Comparison of ENCODE assay signal across 16 mouse cellular contexts in the genomic region with DNA sequence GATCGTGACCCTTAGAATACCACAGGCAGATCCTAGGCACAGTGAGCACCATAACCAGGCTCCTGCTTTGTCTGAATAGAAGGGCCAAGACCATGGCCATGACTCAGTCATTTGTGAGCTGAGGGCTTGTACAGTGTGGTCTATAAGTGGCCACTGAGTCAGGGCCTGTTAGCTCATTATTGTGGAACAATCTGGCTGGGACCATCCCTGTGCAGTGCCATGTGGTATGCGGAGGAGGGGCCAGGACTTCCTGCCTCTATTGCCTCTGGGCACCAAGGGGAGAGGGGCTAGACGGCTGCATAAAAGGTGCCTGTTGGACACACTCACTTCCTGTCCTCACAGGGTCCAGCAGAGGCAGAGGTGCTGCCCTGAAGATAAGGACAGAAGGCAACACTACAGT. TPM values are rescaled to one million over a fixed set of nuclear protein-coding genes. Genes with fewer than 3 reads are reported as not detected.
DNase-seq lines count a peak whose midpoint lies in the region; ATAC-seq and TF ChIP-seq lines count a peak whose summit lies in the region.
"Had no signal": no experiment of that assay in that cellular context is flagged by ENCODE, and none has a peak within 500 bp of the region (broad histone marks: within the 10 kb centered on the region; RNA-seq: fewer than 3 reads in every experiment).

No protein-coding gene starts in this region.

- peaks cover 98% of the 10 kb centered on the region for H3K36me3 ChIP-seq in heart, embryonic 12.5 days
- peaks cover 100% of the 10 kb centered on the region for H3K36me3 ChIP-seq in midbrain, embryonic 13.5 days
- H3K36me3 ChIP-seq in midbrain, embryonic 14.5 days (ENCODE audit: control insufficient read depth, insufficient read depth, low read length), result peaks cover 100% of the 10 kb centered on the region
- peaks cover 100% of the 10 kb centered on the region for H3K36me3 ChIP-seq in embryonic facial prominence, embryonic 12.5 days
- H3K36me3 ChIP-seq in myocyte (ENCODE audit: control insufficient read depth, insufficient read depth), result peaks cover 66% of the 10 kb centered on the region
- peaks cover 100% of the 10 kb centered on the region for H3K36me3 ChIP-seq in hindbrain, embryonic 13.5 days

- ATAC-seq in heart, embryonic 12.5 days (ENCODE audit: insufficient number of reproducible peaks, low FRiP score), result 0 out of 2 replicates have a peak, but pooled peaks have one; percentile 38
- peak; percentile 44; the same call in 1 of the 2 replicates for ATAC-seq in midbrain, embryonic 13.5 days
- ATAC-seq in midbrain, embryonic 14.5 days (ENCODE audit: low FRiP score, low TSS enrichment), result no peak; the same call in 1 of the 2 replicates
- ATAC-seq in embryonic facial prominence, embryonic 12.5 days (ENCODE audit: insufficient number of reproducible peaks, insufficient read depth, low FRiP score, low TSS enrichment), result 0 out of 2 replicates have a peak, but pooled peaks have one; percentile 11
- ATAC-seq in hindbrain, embryonic 13.5 days (ENCODE audit: low FRiP score), result no peak
- ATAC-seq: CD4-positive, CD25-positive, alpha-beta regulatory T cell, adult 4 months had no signal

- intact Hi-C loops in heart, postnatal 14 days (cut with DNase I), result no loop called here

- DNase-seq in heart, postnatal 14 days, result no peak
- no peak for DNase-seq in midbrain, embryonic 14.5 days
- DNase-seq in spleen, adult 18-20 months, result no peak
- DNase-seq: cerebellum, adult 8-10 months; heart, adult 11 months; kidney, postnatal 10 days; lung, postnatal 36 days; retina, postnatal 1 day; thymus, adult 18-20 months had no signal

- H3K4me3 ChIP-seq in heart, embryonic 12.5 days, result no peak overlapping the region
- no peak overlapping the region for H3K4me3 ChIP-seq in midbrain, embryonic 13.5 days (replicated peaks)
- no peak overlapping the region for H3K4me3 ChIP-seq in midbrain, embryonic 14.5 days (replicated peaks; ENCODE audit: low read depth, low read length)
- H3K4me3 ChIP-seq in embryonic facial prominence, embryonic 12.5 days, result no peak overlapping the region
- H3K4me3 ChIP-seq in myocyte, result no peak overlapping the region
- H3K4me3 ChIP-seq in hindbrain, embryonic 13.5 days, result no peak overlapping the region

- WGBS in heart, embryonic 12.5 days, result 62% methylated on average over 3 of the region's 3 CpGs
- 78% methylated on average over 3 of the region's 3 CpGs for WGBS in midbrain, embryonic 13.5 days
- 75% methylated on average over 3 of the region's 3 CpGs for WGBS in midbrain, embryonic 14.5 days
- WGBS in embryonic facial prominence, embryonic 12.5 days, result 38% methylated on average over 3 of the region's 3 CpGs
- WGBS in hindbrain, embryonic 13.5 days, result 71% methylated on average over 3 of the region's 3 CpGs

- H3K27me3 ChIP-seq in heart, embryonic 12.5 days (replicated peaks), result no peaks in the 10 kb centered on the region
- H3K27me3 ChIP-seq in midbrain, embryonic 13.5 days, result no peaks in the 10 kb centered on the region
- no peaks in the 10 kb centered on the region for H3K27me3 ChIP-seq in midbrain, embryonic 14.5 days (ENCODE audit: control insufficient read depth, insufficient read depth, low read length)
- H3K27me3 ChIP-seq in embryonic facial prominence, embryonic 12.5 days, result no peaks in the 10 kb centered on the region
- H3K27me3 ChIP-seq in myocyte (ENCODE audit: control insufficient read depth, insufficient read depth, insufficient read length), result no peaks in the 10 kb centered on the region
- H3K27me3 ChIP-seq in hindbrain, embryonic 13.5 days, result no peaks in the 10 kb centered on the region

- H3ac ChIP-seq in myocyte (ENCODE audit: control insufficient read depth, insufficient read length), result no peak overlapping the region

- H3K79me2 ChIP-seq in myocyte (ENCODE audit: control insufficient read depth, insufficient read depth), result peaks cover 25% of the 10 kb centered on the region

- H3K4me2 ChIP-seq in heart, embryonic 12.5 days, result no peak overlapping the region
- H3K4me2 ChIP-seq in midbrain, embryonic 13.5 days (replicated peaks), result no peak overlapping the region
- no peak overlapping the region for H3K4me2 ChIP-seq in midbrain, embryonic 14.5 days (ENCODE audit: low read length)
- H3K4me2 ChIP-seq in embryonic facial prominence, embryonic 12.5 days (replicated peaks), result no peak overlapping the region
- no peak overlapping the region for H3K4me2 ChIP-seq in myocyte (ENCODE audit: low read depth)
- no peak overlapping the region for H3K4me2 ChIP-seq in hindbrain, embryonic 13.5 days
- H3K4me2 ChIP-seq: hindbrain, embryonic 14.5 days had no signal

- H3K27ac ChIP-seq in heart, embryonic 12.5 days (ENCODE audit: poor library complexity, severe bottlenecking), result no peak overlapping the region
- H3K27ac ChIP-seq in midbrain, embryonic 13.5 days, result no peak overlapping the region
- H3K27ac ChIP-seq in midbrain, embryonic 14.5 days (replicated peaks; ENCODE audit: low read depth, low read length), result no peak overlapping the region
- H3K27ac ChIP-seq in embryonic facial prominence, embryonic 12.5 days, result no peak overlapping the region
- no peak overlapping the region for H3K27ac ChIP-seq in hindbrain, embryonic 13.5 days
- H3K27ac ChIP-seq: hindbrain, embryonic 14.5 days had no signal

- no peak overlapping the region for H3K9ac ChIP-seq in heart, embryonic 12.5 days
- H3K9ac ChIP-seq in midbrain, embryonic 13.5 days (replicated peaks), result no peak overlapping the region
- H3K9ac ChIP-seq in midbrain, embryonic 14.5 days (replicated peaks; ENCODE audit: low read length), result no peak overlapping the region
- H3K9ac ChIP-seq in embryonic facial prominence, embryonic 12.5 days, result no peak overlapping the region
- no peak overlapping the region for H3K9ac ChIP-seq in hindbrain, embryonic 13.5 days
- H3K9ac ChIP-seq: hindbrain, embryonic 14.5 days had no signal

- TF ChIP-seq POLR2A in myocyte (IDR thresholded peaks at IDR 0.05; ENCODE audit: insufficient read length, low read depth), result no peak

- H3K4me1 ChIP-seq in heart, embryonic 12.5 days (replicated peaks), result peaks cover 17% of the 10 kb centered on the region
- H3K4me1 ChIP-seq in midbrain, embryonic 13.5 days (replicated peaks), result peaks cover 6% of the 10 kb centered on the region
- H3K4me1 ChIP-seq in midbrain, embryonic 14.5 days (ENCODE audit: control insufficient read depth, insufficient read depth, low read length), result no peaks in the 10 kb centered on the region
- no peaks in the 10 kb centered on the region for H3K4me1 ChIP-seq in embryonic facial prominence, embryonic 12.5 days
- peaks cover 11% of the 10 kb centered on the region for H3K4me1 ChIP-seq in hindbrain, embryonic 13.5 days (replicated peaks)

- no peaks in the 10 kb centered on the region for H3K9me3 ChIP-seq in heart, embryonic 12.5 days (replicated peaks)
- no peaks in the 10 kb centered on the region for H3K9me3 ChIP-seq in midbrain, embryonic 13.5 days
- H3K9me3 ChIP-seq in midbrain, embryonic 14.5 days (ENCODE audit: control insufficient read depth, low read length), result no peaks in the 10 kb centered on the region
- no peaks in the 10 kb centered on the region for H3K9me3 ChIP-seq in embryonic facial prominence, embryonic 12.5 days
- H3K9me3 ChIP-seq in hindbrain, embryonic 13.5 days, result no peaks in the 10 kb centered on the region

RNA-seq across cellular contexts. Expression of a gene that starts 8.3 kb away (rescaled TPM):
- 444 and 452 TPM in 2 replicates for polyA plus RNA-seq in heart, embryonic 12.5 days (2016; fragmentation: Nextera tagmentation; extraction: Ambion mirVana)
- total RNA-seq in heart, postnatal 14 days (2021), result 100 to 1,000 TPM; 167 to 177 TPM
- 676 and 705 TPM in 2 replicates for polyA plus RNA-seq in midbrain, embryonic 13.5 days (2015; fragmentation: Nextera tagmentation; extraction: Ambion mirVana)
- polyA plus RNA-seq in midbrain, embryonic 14.5 days (2014; fragmentation: Nextera tagmentation; extraction: Ambion mirVana), result 579 and 610 TPM in 2 replicates
- polyA plus RNA-seq in embryonic facial prominence, embryonic 12.5 days (2016; fragmentation: Nextera tagmentation; extraction: Ambion mirVana), result 618 and 631 TPM in 2 replicates
- polyA plus RNA-seq in myocyte (2012; fragmentation: generic; extraction: Trizol), result 395 TPM
- polyA plus RNA-seq in hindbrain, embryonic 13.5 days (2015; fragmentation: Nextera tagmentation; extraction: Ambion mirVana), result 665 and 670 TPM in 2 replicates

RNA-seq across cellular contexts. Expression of a gene that starts 8.4 kb away (rescaled TPM):
- polyA plus RNA-seq in heart, embryonic 12.5 days (2016; fragmentation: Nextera tagmentation; extraction: Ambion mirVana), result 4.2 and 4.3 TPM in 2 replicates
- 1 to 10 TPM; 2.9 to 3.3 TPM for total RNA-seq in heart, postnatal 14 days (2021)
- 51.2 and 54.8 TPM in 2 replicates for polyA plus RNA-seq in midbrain, embryonic 13.5 days (2015; fragmentation: Nextera tagmentation; extraction: Ambion mirVana)
- polyA plus RNA-seq in midbrain, embryonic 14.5 days (2014; fragmentation: Nextera tagmentation; extraction: Ambion mirVana), result 61.4 and 62.7 TPM in 2 replicates
- polyA plus RNA-seq in embryonic facial prominence, embryonic 12.5 days (2016; fragmentation: Nextera tagmentation; extraction: Ambion mirVana), result 10.0 and 10.8 TPM in 2 replicates
- polyA plus RNA-seq in myocyte (2012; fragmentation: generic; extraction: Trizol), result 1.6 TPM
- 52.7 TPM in 2 replicates for polyA plus RNA-seq in hindbrain, embryonic 13.5 days (2015; fragmentation: Nextera tagmentation; extraction: Ambion mirVana)

RNA-seq across cellular contexts. Expression of a gene that starts 9.2 kb away (rescaled TPM):
- 4.8 and 6.9 TPM in 2 replicates for polyA plus RNA-seq in heart, embryonic 12.5 days (2016; fragmentation: Nextera tagmentation; extraction: Ambion mirVana)
- 10 to 100 TPM; 57.3 to 61.8 TPM for total RNA-seq in heart, postnatal 14 days (2021)
- polyA plus RNA-seq in midbrain, embryonic 13.5 days (2015; fragmentation: Nextera tagmentation; extraction: Ambion mirVana), result 20.9 and 24.8 TPM in 2 replicates
- 21.2 and 35.9 TPM in 2 replicates for polyA plus RNA-seq in midbrain, embryonic 14.5 days (2014; fragmentation: Nextera tagmentation; extraction: Ambion mirVana)
- polyA plus RNA-seq in embryonic facial prominence, embryonic 12.5 days (2016; fragmentation: Nextera tagmentation; extraction: Ambion mirVana), result 13.1 and 14.9 TPM in 2 replicates
- polyA plus RNA-seq in myocyte (2012; fragmentation: generic; extraction: Trizol), result 48.8 TPM
- 22.5 and 23.4 TPM in 2 replicates for polyA plus RNA-seq in hindbrain, embryonic 13.5 days (2015; fragmentation: Nextera tagmentation; extraction: Ambion mirVana)

RNA-seq across cellular contexts. Expression of a gene that starts 36.4 kb away (rescaled TPM):
- 23.7 and 24.4 TPM in 2 replicates for polyA plus RNA-seq in heart, embryonic 12.5 days (2016; fragmentation: Nextera tagmentation; extraction: Ambion mirVana)
- 10 to 100 TPM; 18.7 to 19.7 TPM for total RNA-seq in heart, postnatal 14 days (2021)
- polyA plus RNA-seq in midbrain, embryonic 13.5 days (2015; fragmentation: Nextera tagmentation; extraction: Ambion mirVana), result 37.1 and 37.3 TPM in 2 replicates
- 32.2 and 35.4 TPM in 2 replicates for polyA plus RNA-seq in midbrain, embryonic 14.5 days (2014; fragmentation: Nextera tagmentation; extraction: Ambion mirVana)
- polyA plus RNA-seq in embryonic facial prominence, embryonic 12.5 days (2016; fragmentation: Nextera tagmentation; extraction: Ambion mirVana), result 29.0 and 30.4 TPM in 2 replicates
- 17.2 TPM for polyA plus RNA-seq in myocyte (2012; fragmentation: generic; extraction: Trizol)
- polyA plus RNA-seq in hindbrain, embryonic 13.5 days (2015; fragmentation: Nextera tagmentation; extraction: Ambion mirVana), result 31.9 and 35.0 TPM in 2 replicates

RNA-seq across cellular contexts. Expression of a gene that starts 57.5 kb away (rescaled TPM):
- 2.4 and 2.7 TPM in 2 replicates for polyA plus RNA-seq in heart, embryonic 12.5 days (2016; fragmentation: Nextera tagmentation; extraction: Ambion mirVana)
- 10 to 100 TPM; 15.8 to 19.0 TPM for total RNA-seq in heart, postnatal 14 days (2021)
- polyA plus RNA-seq in midbrain, embryonic 13.5 days (2015; fragmentation: Nextera tagmentation; extraction: Ambion mirVana), result 4.1 and 4.5 TPM in 2 replicates
- 5.4 and 5.9 TPM in 2 replicates for polyA plus RNA-seq in midbrain, embryonic 14.5 days (2014; fragmentation: Nextera tagmentation; extraction: Ambion mirVana)
- 3.8 TPM in 2 replicates for polyA plus RNA-seq in embryonic facial prominence, embryonic 12.5 days (2016; fragmentation: Nextera tagmentation; extraction: Ambion mirVana)
- polyA plus RNA-seq in myocyte (2012; fragmentation: generic; extraction: Trizol), result 6.3 TPM
- 3.9 and 4.5 TPM in 2 replicates for polyA plus RNA-seq in hindbrain, embryonic 13.5 days (2015; fragmentation: Nextera tagmentation; extraction: Ambion mirVana)

Comparison
In these comparisons a context has a peak if more than half of its experiments do, and no peak if none do; other contexts are left out.
1. ATAC-seq: peak in heart, embryonic 12.5 days (single experiment), midbrain, embryonic 13.5 days (single experiment) and embryonic facial prominence, embryonic 12.5 days (single experiment); none in midbrain, embryonic 14.5 days (single experiment) and hindbrain, embryonic 13.5 days (single experiment).